Mouse (Mus musculus) heart, adult 18-20 months (tissue): ENCODE data around the gene Rnf181. TPM values are rescaled to one million over a fixed set of nuclear protein-coding genes. Genes with fewer than 3 reads are reported as not detected.

Experiments
- DNase-seq, 2 experiments: peaks; one replicate each; pipeline ENCODE4 v3.0.0; 2021 to 2022; ENCODE audit warnings: mixed read lengths in 1 of 2
- total RNA-seq, 2 experiments: library from RNA; stranded (reverse); gene quantifications; 2 replicates each; pipeline ENCODE4 v1.2.3; 2021

Rnf181 gene
- total RNA-seq, 2 experiments from 2014 or later: 37.5 to 41.6 TPM

DNA sequence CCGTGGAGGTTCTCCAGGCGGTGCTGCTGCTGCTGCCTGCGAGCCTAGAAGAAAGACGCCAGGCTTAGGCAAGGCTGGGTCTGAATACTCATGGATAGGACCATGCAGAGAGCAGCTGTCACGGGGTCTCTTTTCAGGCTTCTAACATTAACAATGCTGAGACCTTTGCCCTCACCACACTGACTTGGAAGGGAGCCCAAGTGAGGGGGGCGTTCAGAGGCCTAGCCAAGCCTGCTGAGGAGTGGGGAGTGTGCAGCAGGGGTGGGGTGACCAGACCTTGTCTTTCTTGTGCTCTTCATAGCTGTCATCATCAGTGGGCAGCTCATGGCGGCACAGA lies 6.2 kb downstream of the Rnf181 start:
- no peak for DNase-seq

DNA sequence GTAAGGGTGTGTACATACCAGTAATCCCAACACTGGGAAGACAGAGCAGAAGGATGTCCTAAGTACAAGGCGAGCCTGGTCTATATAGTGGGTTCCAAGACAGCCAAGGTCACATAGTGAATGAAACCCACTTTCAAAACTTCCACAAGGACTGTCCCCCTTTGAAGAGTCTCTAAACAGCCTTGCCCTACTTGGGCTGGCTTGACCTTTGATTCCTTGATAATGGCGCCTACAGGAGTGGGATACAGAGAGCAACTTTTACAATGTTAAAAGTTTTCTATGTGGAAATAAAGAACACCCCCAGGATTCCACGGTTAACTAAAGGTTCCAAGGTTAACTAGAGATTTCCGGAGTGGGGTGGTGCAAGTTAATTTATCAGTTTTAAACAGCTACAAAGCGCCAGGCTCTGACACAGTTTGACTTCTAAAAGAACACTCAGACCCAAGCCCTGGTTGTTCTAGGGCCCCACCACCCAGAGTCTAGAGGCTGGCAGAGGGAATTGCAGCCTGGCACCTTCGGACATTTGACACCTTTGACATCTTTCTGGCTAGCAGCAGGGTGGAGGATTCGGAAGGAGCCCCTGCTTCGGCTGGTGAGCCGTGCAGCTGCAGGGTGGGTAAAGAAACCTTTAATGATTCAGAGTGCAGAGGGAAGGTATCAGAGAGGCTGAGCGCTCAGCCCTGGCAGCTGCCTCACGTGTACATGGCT lies 6.7 kb downstream of the Rnf181 start:
- DNase-seq: peak in 1 of 2 experiments; percentile 6

DNA sequence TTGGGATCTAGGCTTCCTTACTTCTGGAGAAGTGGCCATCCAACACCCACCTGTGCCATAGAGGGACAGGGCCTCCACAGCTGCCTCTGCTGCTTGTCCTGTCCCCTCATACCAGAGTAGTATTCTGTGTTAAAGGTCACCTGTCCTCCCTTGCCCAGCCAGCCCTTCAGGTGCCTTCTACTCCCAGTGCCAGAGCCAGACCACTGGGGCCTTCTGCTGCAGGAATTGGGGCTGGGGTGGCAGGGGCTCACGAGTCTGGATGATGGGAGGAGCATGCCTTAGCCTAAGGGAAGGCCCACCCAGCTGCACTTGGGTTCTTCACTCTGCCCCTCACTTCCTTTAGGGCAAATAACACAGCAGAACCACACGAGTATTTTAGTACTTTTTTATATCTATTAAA lies 7.4 kb downstream of the Rnf181 start:
- DNase-seq: no peak

DNA sequence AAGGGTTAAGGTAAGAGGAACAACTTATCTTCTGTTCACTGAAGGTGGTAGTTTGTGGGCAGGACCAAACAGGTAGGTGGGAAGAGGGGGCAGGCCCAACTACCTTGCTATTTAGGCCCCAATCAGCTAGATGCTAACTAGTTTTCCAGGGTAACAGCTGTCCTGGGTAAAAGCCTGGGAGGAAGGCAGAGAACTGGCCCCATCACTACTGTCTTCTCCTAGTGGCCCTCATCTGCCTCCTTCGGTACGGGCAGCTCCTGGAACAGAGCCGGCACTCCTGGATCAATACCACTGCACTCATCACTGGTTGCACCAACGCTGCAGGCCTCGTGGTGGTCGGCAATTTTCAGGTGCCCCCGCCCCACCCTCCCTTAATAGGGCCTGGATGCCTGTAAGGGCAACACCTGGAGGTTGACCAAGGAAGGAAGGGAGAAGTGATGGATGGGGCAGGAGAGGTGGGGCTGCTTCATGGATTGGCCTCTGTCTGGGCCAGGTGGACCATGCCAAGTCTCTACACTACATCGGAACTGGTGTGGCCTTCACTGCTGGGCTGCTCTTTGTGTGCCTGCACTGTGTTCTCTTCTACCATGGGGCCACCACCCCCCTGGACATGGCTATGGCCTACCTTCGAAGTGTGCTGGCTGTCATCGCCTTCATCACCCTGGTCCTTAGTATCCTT lies 8.5 kb downstream of the Rnf181 start:
- DNase-seq: no peak

DNA sequence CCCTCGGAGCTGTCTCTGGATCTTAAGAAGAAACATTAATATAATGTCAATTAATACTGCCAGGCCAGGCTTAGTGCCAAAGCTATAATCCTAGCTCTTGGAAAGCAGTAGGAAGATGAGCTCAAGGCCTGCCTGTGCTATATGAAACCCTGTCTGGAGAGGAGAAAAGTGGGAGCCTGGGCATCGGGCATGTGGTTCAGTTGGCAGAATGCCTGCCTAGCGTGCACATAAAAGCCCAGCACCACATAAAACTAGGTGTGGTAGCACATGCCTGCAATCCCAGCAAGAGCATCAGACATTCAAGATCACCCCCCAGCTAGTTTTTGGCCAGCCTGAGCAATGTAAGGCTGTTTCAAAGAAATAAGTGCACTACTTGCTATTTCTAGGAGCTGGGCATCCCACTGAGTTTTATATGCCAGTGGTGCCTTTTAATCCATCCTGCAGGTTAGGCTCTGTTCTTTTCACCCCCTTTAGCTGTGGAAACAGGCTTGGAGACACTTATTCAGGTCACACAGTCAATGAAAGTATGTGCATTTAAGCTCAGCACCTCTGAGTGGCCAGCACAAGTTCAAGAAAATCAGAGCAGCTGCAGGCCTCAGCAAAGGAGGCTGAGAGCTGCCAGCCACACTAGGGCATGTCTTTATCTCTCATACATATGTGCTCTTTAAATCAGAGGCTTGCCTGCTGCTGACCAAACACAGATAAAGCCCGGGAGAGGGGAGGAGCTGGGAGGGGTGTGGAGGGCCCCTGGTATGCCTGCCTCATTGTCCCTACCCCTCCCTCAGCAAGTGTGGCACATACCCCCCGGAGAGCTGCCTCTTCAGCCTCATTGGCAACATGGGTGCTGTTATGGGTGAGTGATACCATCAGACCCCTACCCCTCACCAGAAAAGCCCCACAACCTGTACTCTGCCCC lies 9.3 kb downstream of the Rnf181 start:
- no peak for DNase-seq

DNA sequence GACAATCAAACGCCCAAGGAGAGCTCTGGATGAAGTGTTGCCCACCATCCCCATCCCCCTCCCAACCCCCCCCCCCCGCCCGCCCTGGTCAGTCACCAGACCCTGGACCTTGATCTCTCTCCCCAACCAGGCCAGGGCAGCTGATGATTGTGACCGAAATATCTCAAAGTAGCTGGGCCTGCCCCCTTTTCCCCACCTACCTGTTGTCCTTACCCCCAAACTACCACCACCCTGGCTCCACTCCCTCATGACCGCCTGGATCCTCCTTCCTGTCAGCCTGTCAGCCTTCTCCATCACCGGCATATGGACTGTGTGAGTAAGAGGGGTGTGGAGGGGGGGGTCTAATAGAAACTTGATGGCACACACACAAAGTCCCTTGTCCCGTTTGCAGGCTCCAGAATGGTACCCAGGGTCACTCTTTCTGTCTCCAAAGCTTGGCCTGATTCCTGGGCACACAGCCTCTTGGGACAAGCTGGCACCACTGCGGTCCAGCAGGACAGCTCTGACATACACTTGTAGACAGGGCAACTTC lies 10.7 kb downstream of the Rnf181 start:
- DNase-seq: no peak

DNA sequence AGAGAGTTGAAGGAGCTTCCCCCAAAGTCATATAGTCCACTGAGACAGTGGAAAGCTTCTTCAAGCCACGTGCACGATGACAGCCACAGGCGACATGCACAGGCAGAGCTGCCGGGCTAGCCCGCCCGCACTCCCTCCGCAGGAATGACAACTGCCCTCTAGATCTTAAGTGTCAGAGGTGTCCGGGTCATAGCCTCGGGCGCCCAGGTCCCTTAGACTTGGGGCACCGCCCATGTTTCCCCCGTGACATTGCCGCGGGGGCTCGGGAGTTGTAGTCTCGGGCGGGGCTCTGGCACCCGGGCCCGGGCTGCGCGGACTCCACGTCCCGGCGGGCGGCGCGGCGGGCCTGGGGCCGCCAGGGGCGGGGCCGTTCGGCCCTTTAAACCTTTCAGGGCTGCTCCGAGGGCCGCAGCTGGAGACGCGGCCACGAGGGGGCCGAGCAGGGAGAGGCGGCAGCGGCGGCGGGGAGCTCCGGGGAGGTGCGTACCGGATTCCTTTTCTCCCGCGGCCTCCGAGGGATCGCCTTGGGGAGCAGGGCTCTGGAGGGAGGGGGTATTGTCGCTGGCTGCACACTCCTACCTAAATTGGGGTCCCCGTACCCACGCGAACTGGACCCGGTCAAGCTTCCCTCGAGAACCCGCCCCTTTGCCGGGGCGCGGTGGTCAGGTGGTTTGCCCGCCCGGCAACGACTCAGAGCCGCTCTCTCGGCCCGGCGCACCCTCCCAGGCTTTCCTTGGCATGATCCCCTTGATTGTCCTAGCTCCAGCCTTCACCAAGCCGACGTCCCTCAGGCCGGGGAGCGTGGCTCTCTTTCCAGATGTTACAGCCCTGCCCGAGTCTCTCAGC lies 11.5 kb downstream of the Rnf181 start, which contains the start of gene Tmem150a:
Gene Tmem150a, plus strand, starts transcription at position 382 of the 846 bp plus-strand sequence.
- peak; percentile 89 to 91 for DNase-seq

DNA sequence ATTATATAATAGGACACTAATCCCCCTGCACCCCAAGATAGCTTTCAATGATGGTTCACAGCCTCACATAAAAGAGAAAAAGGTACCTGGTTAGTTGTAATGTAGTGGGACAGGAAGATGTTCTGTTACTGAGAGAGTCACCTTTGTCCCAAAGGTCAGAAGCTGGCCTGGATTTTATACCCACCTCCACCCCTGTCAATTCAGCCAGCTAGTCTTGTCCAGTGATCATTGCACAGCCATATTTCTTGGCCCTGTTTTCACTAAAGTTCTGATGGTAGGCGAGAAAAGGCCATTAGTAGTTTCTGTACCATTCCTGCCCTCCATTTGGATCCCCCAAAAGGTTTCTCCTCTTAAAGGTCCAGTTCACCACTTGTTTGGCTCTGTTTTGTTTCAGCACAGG lies 12.7 kb downstream of the Rnf181 start:
- no peak for DNase-seq

DNA sequence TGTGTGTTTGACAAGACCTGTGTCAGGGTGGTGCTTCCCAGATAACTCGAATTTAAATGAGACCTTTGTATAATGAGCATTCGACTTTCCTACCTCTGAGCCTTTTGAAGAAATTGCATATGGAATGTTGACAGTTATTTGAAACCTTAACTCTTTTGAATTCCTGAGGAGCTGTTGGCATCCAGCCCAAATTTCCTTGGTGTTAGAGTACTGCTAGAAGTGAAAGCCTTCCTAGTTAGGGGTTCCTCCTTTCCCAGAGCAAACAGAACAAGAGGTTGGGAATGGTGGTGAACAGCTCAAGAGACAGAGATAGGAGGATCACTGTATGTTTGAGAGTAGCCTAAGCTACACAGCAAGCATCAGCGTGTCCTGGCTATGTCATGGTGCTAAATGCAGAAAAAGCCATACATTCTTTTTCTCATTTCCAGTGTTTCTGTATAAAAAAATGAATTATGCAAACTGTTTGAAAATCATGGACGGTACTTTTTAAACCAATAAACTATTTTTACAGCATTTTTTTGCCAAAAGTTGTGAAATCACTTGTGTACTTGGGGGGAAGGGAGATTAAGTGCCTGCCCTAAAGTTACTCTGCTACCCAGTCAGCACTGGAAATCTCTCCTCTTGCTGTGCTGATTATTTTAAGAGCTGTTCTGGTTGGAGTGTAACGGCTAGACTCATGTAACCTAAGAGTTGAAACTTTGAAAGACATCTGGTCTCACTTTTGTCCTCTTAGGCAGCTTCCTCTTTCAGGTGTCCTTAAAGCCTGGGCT lies 13.9 kb downstream of the Rnf181 start:
- DNase-seq: peak in 1 of 2 experiments; percentile 40

DNA sequence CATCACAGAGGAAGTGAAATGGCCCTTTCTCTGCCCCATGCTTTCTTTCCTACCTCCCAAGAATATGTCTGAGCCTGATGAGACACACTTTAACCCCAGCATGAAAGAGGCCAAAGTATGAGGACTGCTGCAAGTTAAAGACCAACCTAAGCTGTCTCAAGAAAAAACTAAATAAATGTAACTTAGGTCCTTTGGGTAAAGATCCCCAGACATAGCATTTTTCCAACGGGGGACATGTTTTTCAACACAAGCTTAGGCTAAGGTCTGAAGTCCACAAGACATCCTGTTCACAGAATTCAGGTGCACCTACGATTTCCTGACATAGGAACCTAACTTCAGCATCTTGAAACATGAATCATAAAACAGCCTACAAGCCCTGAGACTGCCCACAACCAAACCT lies 16.5 kb downstream of the Rnf181 start:
- no peak for DNase-seq

DNA sequence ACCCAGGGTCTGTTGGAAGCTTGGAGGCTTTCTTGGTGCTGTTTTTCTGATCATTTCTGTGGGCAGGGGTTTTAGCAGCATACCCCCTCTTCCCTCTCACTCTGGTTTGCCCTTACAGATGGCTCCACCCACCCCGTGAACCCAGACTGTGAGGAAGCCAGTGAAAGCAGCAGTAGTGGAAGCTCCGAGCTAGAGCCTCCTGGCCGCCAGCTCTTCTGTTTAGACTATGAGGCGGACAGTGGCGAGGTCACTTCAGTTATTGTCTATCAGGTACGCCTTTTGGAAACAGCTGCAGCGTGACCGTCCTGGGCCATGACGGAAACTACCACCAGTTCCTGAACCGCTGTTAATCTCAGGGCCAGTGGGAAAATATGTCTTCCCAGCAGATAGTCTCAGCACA lies 18.3 kb downstream of the Rnf181 start:
- peak in 1 of 2 experiments; percentile 25 for DNase-seq

DNA sequence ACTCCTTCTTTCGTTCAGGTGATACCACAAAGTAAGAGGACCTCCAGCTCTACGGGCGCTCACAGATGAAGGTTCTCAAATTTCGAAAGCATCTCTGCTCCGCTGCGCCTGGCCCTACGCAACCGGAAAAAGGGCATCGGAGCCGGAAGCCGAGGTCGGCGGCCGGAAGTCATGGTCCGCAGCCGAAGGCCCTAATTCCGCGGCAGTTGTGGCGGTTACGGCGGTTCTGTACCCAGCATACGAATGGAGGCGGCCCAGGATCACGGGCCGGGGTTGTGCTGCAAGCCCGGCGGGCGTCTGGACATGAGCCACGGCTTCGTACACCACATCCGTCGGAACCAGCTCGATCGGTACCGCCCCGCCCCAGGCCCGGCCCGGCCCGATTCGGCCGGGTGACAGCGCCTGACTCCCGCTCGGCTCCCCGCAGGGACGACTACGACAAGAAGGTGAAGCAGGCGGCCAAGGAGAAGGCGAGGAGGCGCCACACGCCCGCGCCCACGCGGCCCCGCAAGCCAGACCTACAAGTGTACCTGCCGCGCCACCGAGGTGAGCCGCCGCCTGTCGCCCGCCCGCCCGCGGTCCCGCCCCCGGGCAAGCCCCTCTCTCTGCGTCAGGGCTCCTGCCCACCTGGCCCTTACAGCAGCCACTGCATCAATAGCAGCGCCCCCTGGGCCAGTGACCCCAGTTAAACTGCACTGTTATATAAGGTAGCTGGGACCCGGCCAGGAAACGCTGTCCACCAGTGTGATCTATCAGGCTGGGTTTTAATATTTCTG lies 19.4 kb downstream of the Rnf181 start, which contains the start of gene 0610030E20Rik:
Gene 0610030E20Rik, plus strand, starts transcription at position 152 of the 776 bp plus-strand sequence.
- peak; percentile 85 to 86 for DNase-seq

DNA sequence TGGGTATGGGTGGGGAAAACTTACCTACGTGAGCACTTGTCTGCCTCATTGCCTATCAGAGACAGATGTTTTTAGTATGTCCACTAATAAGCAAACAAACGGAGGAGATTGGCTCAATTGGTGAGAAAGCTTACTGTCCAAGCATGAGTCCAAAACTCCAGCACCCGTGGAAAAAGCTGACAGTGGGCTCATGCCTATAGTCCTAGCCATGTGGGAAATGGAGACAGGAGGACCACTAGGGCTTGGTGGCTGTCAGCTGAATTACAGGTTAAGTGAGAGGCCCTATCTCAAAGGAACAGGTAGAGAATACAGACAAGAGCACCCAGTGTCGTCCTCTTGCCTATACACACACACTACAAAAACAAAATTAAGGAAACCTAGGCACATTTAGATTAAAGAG lies 20.5 kb downstream of the Rnf181 start:
- peak in 1 of 2 experiments; percentile 8 for DNase-seq

DNA sequence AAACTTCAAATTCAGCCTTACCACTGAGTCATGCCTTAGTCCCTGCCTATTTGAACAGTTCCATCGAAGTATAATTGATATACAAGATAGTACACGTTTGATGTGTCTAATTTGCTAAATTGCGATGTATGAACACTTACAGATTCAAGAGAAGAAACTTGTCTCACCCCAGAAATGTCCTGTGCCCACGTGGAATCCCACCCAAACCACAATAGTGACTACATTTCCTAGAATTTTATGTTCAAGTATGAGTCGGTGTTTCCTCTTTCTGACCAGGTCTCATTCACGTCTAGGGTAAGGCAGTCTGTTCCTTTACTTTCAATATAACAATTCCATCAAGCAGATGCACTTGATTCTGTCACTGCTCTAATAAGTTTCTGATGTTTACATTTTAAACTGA lies 21.1 kb downstream of the Rnf181 start:
- peak in 1 of 2 experiments; percentile 9 for DNase-seq

DNA sequence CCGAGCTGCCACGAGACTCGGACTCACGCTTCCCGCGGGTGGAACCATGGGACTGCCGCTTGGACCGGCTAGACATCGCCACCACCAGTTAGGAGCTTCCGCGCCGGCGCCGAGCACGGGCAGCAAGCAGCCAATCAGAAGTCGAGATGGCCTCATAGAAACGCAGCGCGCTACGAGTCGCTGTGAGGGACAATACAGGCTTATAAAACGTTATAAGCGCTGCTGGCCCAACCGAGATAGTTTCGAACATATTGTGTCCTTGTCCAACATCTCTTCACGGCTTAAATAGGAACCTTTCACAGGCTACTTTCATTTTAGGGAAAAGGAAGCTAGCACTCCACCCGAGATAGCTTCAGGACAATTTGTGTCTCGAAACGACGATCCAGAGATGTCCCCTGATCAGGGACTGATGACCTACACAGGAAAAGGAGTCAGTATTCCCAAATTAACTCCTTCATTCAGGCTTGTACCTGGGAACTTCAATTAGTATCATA lies 21.6 kb downstream of the Rnf181 start, which contains the start of gene Usp39:
Gene Usp39, minus strand, starts transcription at position 111 of the 494 bp plus-strand sequence.
- DNase-seq: peak; percentile 97

DNA sequence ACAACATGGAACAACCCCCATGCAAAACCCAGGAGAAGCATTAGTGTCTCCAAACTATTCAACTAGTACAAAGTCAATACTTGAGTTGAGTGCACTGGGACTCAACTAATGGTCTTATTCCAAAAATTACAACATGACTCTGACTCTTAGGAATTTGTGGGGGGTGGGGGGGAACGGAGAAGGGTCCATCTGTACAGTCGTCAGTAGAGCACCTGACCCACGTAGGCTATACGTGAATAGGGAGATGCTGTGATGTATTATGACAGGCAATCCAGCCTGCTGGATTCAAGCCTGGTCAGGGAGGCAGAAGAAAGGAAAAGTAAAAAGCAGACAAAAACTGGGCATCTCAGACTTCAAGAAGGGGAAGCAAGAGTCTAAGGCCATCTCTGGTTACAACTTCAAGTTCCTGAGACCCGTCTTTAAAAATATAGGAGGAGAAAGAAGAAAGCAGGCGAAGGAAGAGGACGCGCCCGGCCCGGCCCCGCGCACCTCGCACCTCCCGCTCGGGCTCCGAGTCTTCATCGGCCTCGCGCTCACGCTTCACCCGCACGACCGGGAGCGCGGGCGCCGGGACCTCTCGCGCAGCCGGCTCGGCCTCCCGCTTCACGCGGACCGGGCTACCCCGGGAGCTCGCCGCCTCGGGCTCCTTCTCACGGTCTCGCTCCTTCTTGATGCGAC lies 22.2 kb downstream of the Rnf181 start:
- no peak for DNase-seq

DNA sequence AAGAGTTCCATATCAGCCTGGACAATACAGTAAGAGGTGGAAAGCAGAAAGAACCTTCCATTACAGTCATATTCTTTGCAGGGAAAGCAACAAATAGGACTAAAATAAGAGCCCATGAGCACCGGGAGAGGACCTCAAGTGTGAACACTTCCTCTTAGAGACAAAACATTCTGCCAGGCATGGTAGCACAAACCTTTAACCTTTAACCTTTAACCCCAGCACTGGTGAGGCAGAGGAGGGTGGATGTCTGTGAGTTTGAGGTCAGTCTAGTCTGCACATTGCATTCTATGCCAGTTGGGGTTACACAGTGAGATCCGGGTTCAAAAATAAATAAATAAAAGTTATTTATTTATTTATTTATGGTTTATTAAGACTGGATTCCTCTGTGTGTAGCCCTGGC lies 26.3 kb downstream of the Rnf181 start:
- DNase-seq: no peak

DNA sequence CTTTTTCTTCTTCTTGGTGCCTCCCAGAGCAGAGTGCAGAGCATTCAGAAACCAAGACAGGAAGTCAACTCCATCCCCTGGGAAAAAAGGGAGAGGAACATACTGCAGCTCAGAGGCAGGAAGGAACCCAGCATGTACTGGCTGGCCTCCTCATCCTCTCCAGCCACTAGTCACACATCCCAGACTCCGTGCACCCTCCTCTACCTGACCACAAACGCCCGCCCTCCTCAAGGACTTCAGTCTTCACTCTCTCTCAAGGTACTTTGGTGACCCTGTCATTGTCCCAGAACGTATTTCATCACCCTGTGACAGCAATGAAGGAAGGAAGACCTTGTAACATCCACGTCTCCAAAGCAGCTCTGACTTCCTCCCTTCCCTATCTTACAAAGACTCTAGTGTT lies 33.6 kb downstream of the Rnf181 start:
- peak in 1 of 2 experiments; percentile 40 for DNase-seq

DNA sequence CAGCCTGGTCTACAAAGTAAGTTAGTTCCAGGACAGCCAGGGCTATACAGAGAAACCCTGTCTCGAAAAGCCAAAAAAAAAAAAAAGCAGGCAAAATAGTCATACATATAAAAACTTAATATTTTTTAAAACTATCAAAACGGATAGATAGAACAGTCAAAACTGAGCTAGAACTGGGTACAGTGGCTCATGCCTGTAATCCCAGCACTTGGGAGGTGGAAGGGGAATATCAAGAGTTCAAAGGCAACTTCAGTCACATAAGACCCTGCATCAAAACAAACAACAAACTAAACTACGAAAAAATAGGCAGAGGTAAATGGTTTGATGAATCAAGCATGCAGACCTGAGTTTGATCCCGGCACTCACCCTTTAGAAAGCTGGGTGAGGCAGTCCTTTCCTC lies 36.6 kb downstream of the Rnf181 start:
- DNase-seq: no peak
